In the genomic region with DNA sequence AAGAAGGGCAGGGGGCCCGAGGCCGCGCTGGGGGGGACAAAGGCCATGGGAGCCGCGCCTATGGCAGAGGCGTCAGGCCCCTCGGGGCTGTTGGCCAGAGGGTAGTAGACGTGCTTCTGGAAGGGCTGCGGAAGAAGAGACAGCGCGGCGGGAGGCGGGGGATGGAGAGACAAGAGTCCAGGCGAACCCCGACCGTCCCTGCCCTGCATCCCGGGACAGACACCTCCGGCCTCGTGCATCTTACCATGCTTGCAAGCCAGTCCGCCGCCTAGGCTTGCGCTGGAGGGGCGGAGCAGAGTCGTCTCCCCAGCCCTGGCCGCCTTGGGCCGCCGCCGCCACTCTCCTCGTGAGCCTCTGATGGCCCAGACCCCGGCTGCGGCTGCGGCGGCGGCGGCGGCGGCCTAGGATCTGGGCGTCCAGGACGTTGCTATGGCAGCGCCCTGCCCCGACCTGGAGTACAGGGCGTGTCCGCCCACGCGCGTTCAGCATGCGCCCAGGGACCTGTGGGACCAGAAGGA, we compare ENCODE assay signal across 8 mouse cellular contexts. TPM values are rescaled to one million over a fixed set of nuclear protein-coding genes. Genes with fewer than 3 reads are reported as not detected.
DNase-seq lines count a peak whose midpoint lies in the region; ATAC-seq lines count a peak whose summit lies in the region.

No protein-coding gene starts in this region.

- ATAC-seq in embryonic facial prominence, embryonic 12.5 days (ENCODE audit: insufficient number of reproducible peaks, insufficient read depth, low FRiP score, low TSS enrichment): peak; percentile 12; the same call in 1 of the 2 replicates
- ATAC-seq in hindbrain, embryonic 14.5 days (ENCODE audit: low FRiP score): peak; percentile 12; the same call in 1 of the 2 replicates
- peak; percentile 51 for ATAC-seq in liver, embryonic 16.5 days (ENCODE audit: low read depth)
- no peak for ATAC-seq in neural tube, embryonic 15.5 days (ENCODE audit: low FRiP score)

- DNase-seq in gastrocnemius, postnatal 14 days: peak; percentile 30
- DNase-seq in gastrocnemius, postnatal 36 days: no peak
- DNase-seq in Muller cell, postnatal 12 days (ENCODE audit: inconsistent ontology term): peak; percentile 45
- DNase-seq in hindbrain, embryonic 14.5 days (ENCODE audit: low spot score): no peak
- no peak for DNase-seq in urinary bladder, adult 2 months (ENCODE audit: low spot score)

- peak overlapping the region; percentile 73 for H3K4me3 ChIP-seq in embryonic facial prominence, embryonic 12.5 days
- peak overlapping the region; percentile 65 for H3K4me3 ChIP-seq in hindbrain, embryonic 14.5 days (replicated peaks; ENCODE audit: low read length)
- H3K4me3 ChIP-seq in liver, embryonic 16.5 days (ENCODE audit: low read depth, low read length): peak overlapping the region; percentile 33
- peak overlapping the region; percentile 81 for H3K4me3 ChIP-seq in neural tube, embryonic 15.5 days (replicated peaks)

- H3K36me3 ChIP-seq in embryonic facial prominence, embryonic 12.5 days: peaks cover 10% of the 10 kb centered on the region
- H3K36me3 ChIP-seq in hindbrain, embryonic 14.5 days (replicated peaks; ENCODE audit: control insufficient read depth, insufficient read depth): peaks cover 22% of the 10 kb centered on the region
- no peaks in the 10 kb centered on the region for H3K36me3 ChIP-seq in liver, embryonic 16.5 days (ENCODE audit: control insufficient read depth, insufficient read depth)
- H3K36me3 ChIP-seq in neural tube, embryonic 15.5 days: peaks cover 10% of the 10 kb centered on the region

- H3K4me1 ChIP-seq in embryonic facial prominence, embryonic 12.5 days: peaks cover 35% of the 10 kb centered on the region
- peaks cover 48% of the 10 kb centered on the region for H3K4me1 ChIP-seq in hindbrain, embryonic 14.5 days (replicated peaks; ENCODE audit: control insufficient read depth, insufficient read depth, low read length)
- H3K4me1 ChIP-seq in liver, embryonic 16.5 days (ENCODE audit: control insufficient read depth, low read depth, low read length): peaks cover 14% of the 10 kb centered on the region; the same call in 1 of the 2 replicates
- peaks cover 48% of the 10 kb centered on the region for H3K4me1 ChIP-seq in neural tube, embryonic 15.5 days

- 2% methylated on average over 47 of the region's 47 CpGs for WGBS in embryonic facial prominence, embryonic 12.5 days
- WGBS in hindbrain, embryonic 14.5 days: under 1% methylated on average over 44 of the region's 47 CpGs
- under 1% methylated on average over 47 of the region's 47 CpGs for WGBS in liver, embryonic 16.5 days (ENCODE audit: insufficient replicate concordance)
- 2% methylated on average over 46 of the region's 47 CpGs for WGBS in neural tube, embryonic 15.5 days

- H3K9me3 ChIP-seq in embryonic facial prominence, embryonic 12.5 days: no peaks in the 10 kb centered on the region
- H3K9me3 ChIP-seq in hindbrain, embryonic 14.5 days (ENCODE audit: control insufficient read depth, low read length): no peaks in the 10 kb centered on the region
- no peaks in the 10 kb centered on the region for H3K9me3 ChIP-seq in liver, embryonic 16.5 days (replicated peaks; ENCODE audit: control insufficient read depth, low read length)
- H3K9me3 ChIP-seq in neural tube, embryonic 15.5 days (replicated peaks): no peaks in the 10 kb centered on the region

- peak overlapping the region; percentile 56 for H3K9ac ChIP-seq in embryonic facial prominence, embryonic 12.5 days
- peak overlapping the region; percentile 73 for H3K9ac ChIP-seq in hindbrain, embryonic 14.5 days
- H3K9ac ChIP-seq in liver, embryonic 16.5 days (ENCODE audit: low read depth, low read length): no peak overlapping the region
- H3K9ac ChIP-seq in neural tube, embryonic 15.5 days (replicated peaks): peak overlapping the region; percentile 54

- no peak overlapping the region for H3K27ac ChIP-seq in embryonic facial prominence, embryonic 12.5 days
- H3K27ac ChIP-seq in hindbrain, embryonic 14.5 days: no peak overlapping the region
- no peak overlapping the region for H3K27ac ChIP-seq in liver, embryonic 16.5 days (ENCODE audit: low read length)
- no peak overlapping the region for H3K27ac ChIP-seq in neural tube, embryonic 15.5 days (replicated peaks)

- intact Hi-C loops in gastrocnemius, postnatal 14 days (cut with DNase I; ENCODE audit: low total_unique reads): loop anchor here (10.0 kb wide), 1 partner anchor 82 kb away; no protein-coding TSS in a partner anchor
- intact Hi-C loops in gastrocnemius, postnatal 36 days (cut with DNase I): no loop called here

- H3K4me2 ChIP-seq in embryonic facial prominence, embryonic 12.5 days (replicated peaks): peak overlapping the region; percentile 80
- peak overlapping the region; percentile 97 for H3K4me2 ChIP-seq in hindbrain, embryonic 14.5 days (replicated peaks)
- H3K4me2 ChIP-seq in liver, embryonic 16.5 days (ENCODE audit: low read depth, low read length): peak overlapping the region; percentile 53
- peak overlapping the region; percentile 88 for H3K4me2 ChIP-seq in neural tube, embryonic 15.5 days

- 0 out of 2 replicates have a peak, but pooled peaks cover 5% of the 10 kb centered on the region for H3K27me3 ChIP-seq in embryonic facial prominence, embryonic 12.5 days
- H3K27me3 ChIP-seq in hindbrain, embryonic 14.5 days (ENCODE audit: control insufficient read depth, insufficient read depth, low read length): no peaks in the 10 kb centered on the region
- H3K27me3 ChIP-seq in liver, embryonic 16.5 days (ENCODE audit: control insufficient read depth, insufficient read depth, low read depth, low read length): peaks cover 60% of the 10 kb centered on the region
- H3K27me3 ChIP-seq in neural tube, embryonic 15.5 days (replicated peaks): no peaks in the 10 kb centered on the region

RNA-seq across cellular contexts. Expression of gene Dzip1, which starts 2.5 kb away (rescaled TPM):
- 1 to 10 TPM; 3.0 to 4.3 TPM for total RNA-seq in gastrocnemius, postnatal 14 days (2021)
- 1 to 10 TPM; 1.5 to 1.6 TPM for total RNA-seq in gastrocnemius, postnatal 36 days (2021)
- polyA plus RNA-seq in embryonic facial prominence, embryonic 12.5 days (2016; fragmentation: Nextera tagmentation; extraction: Ambion mirVana): 43.0 and 48.0 TPM in 2 replicates
- polyA plus RNA-seq in hindbrain, embryonic 14.5 days (2014; fragmentation: Nextera tagmentation; extraction: Ambion mirVana): 105 and 122 TPM in 2 replicates
- polyA plus RNA-seq in liver, embryonic 16.5 days (2015; fragmentation: Nextera tagmentation; extraction: Ambion mirVana): 1.4 and 1.7 TPM in 2 replicates
- polyA plus RNA-seq in neural tube, embryonic 15.5 days (2015; fragmentation: Nextera tagmentation; extraction: Ambion mirVana): 86.1 and 100 TPM in 2 replicates
- 21.5 and 26.5 TPM in 2 replicates for polyA plus RNA-seq in urinary bladder, adult 2 months (2012; rRNA removed)

RNA-seq across cellular contexts. Expression of gene Dnajc3, which starts 15.1 kb away (rescaled TPM):
- total RNA-seq in gastrocnemius, postnatal 14 days (2021): 10 to 100 TPM; 19.3 to 22.0 TPM
- 10 to 100 TPM; 16.0 to 19.3 TPM for total RNA-seq in gastrocnemius, postnatal 36 days (2021)
- polyA plus RNA-seq in embryonic facial prominence, embryonic 12.5 days (2016; fragmentation: Nextera tagmentation; extraction: Ambion mirVana): 30.2 and 30.9 TPM in 2 replicates
- polyA plus RNA-seq in hindbrain, embryonic 14.5 days (2014; fragmentation: Nextera tagmentation; extraction: Ambion mirVana): 25.3 and 29.9 TPM in 2 replicates
- polyA plus RNA-seq in liver, embryonic 16.5 days (2015; fragmentation: Nextera tagmentation; extraction: Ambion mirVana): 30.3 and 31.6 TPM in 2 replicates
- 22.6 and 26.8 TPM in 2 replicates for polyA plus RNA-seq in neural tube, embryonic 15.5 days (2015; fragmentation: Nextera tagmentation; extraction: Ambion mirVana)
- polyA plus RNA-seq in urinary bladder, adult 2 months (2012; rRNA removed): 35.5 and 36.1 TPM in 2 replicates

Comparison
In these comparisons a context has a peak if more than half of its experiments do, and no peak if none do; other contexts are left out.
1. DNase-seq: peak in gastrocnemius, postnatal 14 days (single experiment) and Muller cell, postnatal 12 days (single experiment); none in gastrocnemius, postnatal 36 days (0 of 2), hindbrain, embryonic 14.5 days (single experiment) and urinary bladder, adult 2 months (single experiment).
2. Peak in every context shown above with its lines, with median percentiles within 50 percentile points of each other: H3K4me2 ChIP-seq and H3K4me3 ChIP-seq.